ENCODE assay signal across 21 mouse cellular contexts in the genomic region with DNA sequence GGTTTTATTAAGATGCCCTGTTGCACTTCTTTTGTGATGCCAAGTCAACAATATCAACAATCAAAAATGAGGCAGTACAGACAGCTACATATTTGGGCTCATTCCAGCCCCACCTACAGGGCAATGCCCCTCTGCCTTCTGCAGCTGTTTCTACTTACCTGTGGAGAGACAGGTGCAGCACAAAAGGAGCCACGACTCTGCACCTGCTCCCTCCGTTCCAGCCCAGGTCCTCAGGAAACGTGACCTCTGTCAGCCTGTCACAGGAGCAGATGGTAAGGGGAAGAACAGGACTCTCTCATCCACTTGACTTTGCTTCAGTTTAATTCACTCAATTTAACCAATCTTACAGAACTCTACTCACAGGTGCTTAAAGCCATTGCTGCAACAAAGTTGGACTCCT.
DNase-seq lines count a peak whose midpoint lies in the region; ATAC-seq and TF ChIP-seq lines count a peak whose summit lies in the region.
"Had no signal": no experiment of that assay in that cellular context is flagged by ENCODE, and none has a peak within 500 bp of the region (broad histone marks: within the 10 kb centered on the region; RNA-seq: fewer than 3 reads in every experiment).

No protein-coding gene starts in this region.

- H3K4me2 ChIP-seq in hindbrain, embryonic 16.5 days (ENCODE audit: low read length), result no peak overlapping the region
- no peak overlapping the region for H3K4me2 ChIP-seq in myocyte (ENCODE audit: low read depth)
- H3K4me2 ChIP-seq: forebrain, embryonic 12.5 days; hindbrain, embryonic 13.5 days had no signal

- H3K4me1 ChIP-seq in hindbrain, embryonic 16.5 days (ENCODE audit: control insufficient read depth, insufficient read depth, low read depth, low read length), result no peaks in the 10 kb centered on the region
- no peaks in the 10 kb centered on the region for H3K4me1 ChIP-seq in hindbrain, embryonic 10.5 days (replicated peaks)
- H3K4me1 ChIP-seq: heart, embryonic 10.5 days; hindbrain, embryonic 13.5 days had no signal

- no peak overlapping the region for H3K27ac ChIP-seq in hindbrain, embryonic 16.5 days (ENCODE audit: low read depth, low read length)
- H3K27ac ChIP-seq in hindbrain, embryonic 10.5 days, result no peak overlapping the region
- H3K27ac ChIP-seq: forebrain, embryonic 12.5 days; heart, embryonic 10.5 days; hindbrain, embryonic 13.5 days had no signal

- peaks cover 6% of the 10 kb centered on the region for H3K9me3 ChIP-seq in hindbrain, embryonic 16.5 days (ENCODE audit: control insufficient read depth, low read length)
- peaks cover 7% of the 10 kb centered on the region for H3K9me3 ChIP-seq in hindbrain, embryonic 10.5 days

- H3K4me3 ChIP-seq in hindbrain, embryonic 16.5 days (ENCODE audit: low read length), result no peak overlapping the region
- H3K4me3 ChIP-seq in hindbrain, embryonic 10.5 days, result no peak overlapping the region
- no peak overlapping the region for H3K4me3 ChIP-seq in myocyte
- H3K4me3 ChIP-seq: forebrain, embryonic 12.5 days; heart, embryonic 10.5 days; hindbrain, embryonic 13.5 days had no signal

- DNase-seq in cerebellum, postnatal 10 days, result peak; percentile 16 to 21
- no peak for DNase-seq in cerebellum, adult 9-10 months
- no peak for DNase-seq in hindbrain, embryonic 10.5 days (ENCODE audit: low spot score)
- peak; percentile 13 for DNase-seq in thymus, postnatal 14 days
- DNase-seq in thymus, postnatal 10 days (ENCODE audit: low spot score in 2 of 2), result no peak
- no peak for DNase-seq in B cell, adult 2 months
- DNase-seq: adrenal gland, adult 8-10 months; adrenal gland, postnatal 36 days; cerebellum, adult 11-12 months; cerebellum, adult 9-11 months; gastrocnemius, postnatal 10 days; heart, adult 18-20 months; heart, postnatal 14 days had no signal

- no peaks in the 10 kb centered on the region for H3K79me2 ChIP-seq in myocyte (ENCODE audit: control insufficient read depth, insufficient read depth)

- H3K27me3 ChIP-seq in hindbrain, embryonic 16.5 days (replicated peaks; ENCODE audit: control insufficient read depth, insufficient read depth, low read length), result no peaks in the 10 kb centered on the region
- no peaks in the 10 kb centered on the region for H3K27me3 ChIP-seq in hindbrain, embryonic 10.5 days (ENCODE audit: insufficient read depth, poor library complexity, severe bottlenecking)
- no peaks in the 10 kb centered on the region for H3K27me3 ChIP-seq in myocyte (ENCODE audit: control insufficient read depth, insufficient read depth, insufficient read length)
- H3K27me3 ChIP-seq: forebrain, embryonic 12.5 days; hindbrain, embryonic 13.5 days had no signal

- ATAC-seq in hindbrain, embryonic 16.5 days, result peak; percentile 61
- ATAC-seq: forebrain, embryonic 16.5 days; inflammation-experienced regulatory T-cells, adult 6 months; intestine, postnatal 0 days had no signal

- no peak overlapping the region for H3ac ChIP-seq in myocyte (ENCODE audit: control insufficient read depth, insufficient read length)

- no peak overlapping the region for H3K9ac ChIP-seq in hindbrain, embryonic 16.5 days (ENCODE audit: low read depth, low read length)
- H3K9ac ChIP-seq: forebrain, embryonic 12.5 days; hindbrain, embryonic 13.5 days had no signal

- TF ChIP-seq POLR2A in myocyte (IDR thresholded peaks at IDR 0.05; ENCODE audit: insufficient read length, low read depth), result no peak

- WGBS in hindbrain, embryonic 16.5 days, result 48% methylated on average over 3 of the region's 3 CpGs
- 74% methylated on average over 3 of the region's 3 CpGs for WGBS in hindbrain, embryonic 10.5 days

- H3K36me3 ChIP-seq in hindbrain, embryonic 16.5 days (ENCODE audit: control insufficient read depth, insufficient read depth, low read length), result peaks cover 6% of the 10 kb centered on the region; the same call in 1 of the 2 replicates
- H3K36me3 ChIP-seq in hindbrain, embryonic 10.5 days, result peaks cover 10% of the 10 kb centered on the region; the same call in 1 of the 2 replicates
- H3K36me3 ChIP-seq in myocyte (ENCODE audit: control insufficient read depth, insufficient read depth), result no peaks in the 10 kb centered on the region

TF ChIP-seq in myocyte, 11 proteins besides CTCF, POLR2A, EP300 and RAD21:
- peak in 1 of 3 experiments; percentile 68 for TF ChIP-seq MYOG (IDR thresholded peaks at IDR 0.05; ENCODE audit: control insufficient read depth in 1 of 3, insufficient read depth in 1 of 3, insufficient read length in 2 of 3, low read depth in 2 of 3)
- TF ChIP-seq MAX (IDR thresholded peaks at IDR 0.05; ENCODE audit: low read depth), result no peak
- peak in 2 of 3 experiments; percentile 33 to 79 for TF ChIP-seq MYOD1 (IDR thresholded peaks at IDR 0.05; ENCODE audit: control insufficient read depth in 1 of 3, insufficient read length in 2 of 3, low read depth in 2 of 3)
- TF ChIP-seq TCF12 (IDR thresholded peaks at IDR 0.05; ENCODE audit: insufficient read depth, poor library complexity, severe bottlenecking), result peak; percentile 46
- no peak for TF ChIP-seq REST (IDR thresholded peaks at IDR 0.05; ENCODE audit: insufficient read depth, insufficient read length)

Comparison
In these comparisons a context has a peak if more than half of its experiments do, and no peak if none do; other contexts are left out.
1. DNase-seq: peak in cerebellum, postnatal 10 days (2 of 2) and thymus, postnatal 14 days (single experiment); none in cerebellum, adult 9-10 months (single experiment), hindbrain, embryonic 10.5 days (single experiment), thymus, postnatal 10 days (0 of 2) and B cell, adult 2 months (0 of 2).